Mouse (Mus musculus) MEL (cell line): ENCODE results near the gene Cd99l2. TPM values are rescaled to one million over a fixed set of nuclear protein-coding genes. Genes with fewer than 3 reads are reported as not detected.
A peak's percentile ranks its signal among the peaks of the same experiment; 100 is the strongest.
"Not testable (repeated sequence)": the region's sequence is repeated elsewhere in the genome, so short reads cannot be mapped to it uniquely, and the experiment has no call there.

Experiments
- DNase-seq: peaks from one replicate; pipeline ENCODE4 v3.0.0; 2011; ENCODE audit warnings: low read depth, low spot score
- H3K27ac ChIP-seq: 2 replicates; pipeline ENCODE4 v1.5.1; 2012; ENCODE audit warnings: low read depth, mild to moderate bottlenecking, control low read depth, low read length, moderate library complexity; ENCODE audit not compliant: control insufficient read depth
- H3K27me3 ChIP-seq, 2 experiments: fragments of 150-350 bp in 1 of 2; sonication (generic) in 1 of 2; 2 replicates each; pipeline ENCODE4 v1.6.1; 2012; ENCODE audit warnings: low read length in 2 of 2, mild to moderate bottlenecking in 2 of 2, improper control_type of control experiment in 1 of 2, moderate library complexity in 1 of 2; ENCODE audit not compliant: insufficient read depth in 2 of 2, control insufficient read depth in 1 of 2
- H3K36me3 ChIP-seq, 2 experiments: 2 replicates each; pipeline ENCODE4 v1.6.1; 2012 to 2014; ENCODE audit warnings: low read length in 2 of 2, improper control_type of control experiment in 1 of 2, inconsistent platforms in 1 of 2, mild to moderate bottlenecking in 1 of 2; ENCODE audit not compliant: insufficient read depth in 2 of 2, control insufficient read depth in 1 of 2
- H3K4me1 ChIP-seq, 2 experiments: fragments of 150-350 bp in 1 of 2; sonication (generic) in 1 of 2; 2 replicates each; pipeline ENCODE4 v1.6.1; 2012; ENCODE audit warnings: low read length in 2 of 2, improper control_type of control experiment in 1 of 2, mild to moderate bottlenecking in 1 of 2; ENCODE audit not compliant: insufficient read depth in 2 of 2, control insufficient read depth in 1 of 2
- H3K4me3 ChIP-seq, 2 experiments: fragments of 150-350 bp in 1 of 2; sonication (generic) in 1 of 2; 2 replicates each; pipeline ENCODE4 v1.5.1; 2012; ENCODE audit warnings: low read depth in 2 of 2, low read length in 2 of 2, mild to moderate bottlenecking in 2 of 2, moderate library complexity in 2 of 2, control low read depth in 1 of 2, improper control_type of control experiment in 1 of 2; ENCODE audit not compliant: control insufficient read depth in 1 of 2, insufficient read depth in 1 of 2
- H3K79me2 ChIP-seq: 2 replicates; pipeline ENCODE4 v1.6.1; 2012; ENCODE audit warnings: mild to moderate bottlenecking, low read length, moderate library complexity; ENCODE audit not compliant: control insufficient read depth, poor library complexity, insufficient read depth
- H3K9ac ChIP-seq: 2 replicates; pipeline ENCODE4 v1.6.1; 2012; ENCODE audit warnings: low read depth, mild to moderate bottlenecking, control low read depth, low read length, moderate library complexity; ENCODE audit not compliant: control insufficient read depth, poor library complexity, severe bottlenecking
- H3K9me3 ChIP-seq: fragments of 150-350 bp; sonication (generic); replicated peaks from 2 replicates; pipeline ENCODE4 v1.6.1; 2012; ENCODE audit warnings: mild to moderate bottlenecking, low read length, improper control_type of control experiment, moderate library complexity; ENCODE audit not compliant: insufficient read depth
- CHD1 ChIP-seq: IDR thresholded peaks from 2 replicates; pipeline ENCODE4 v1.6.1; 2012; ENCODE audit warnings: low read depth, mild to moderate bottlenecking, inconsistent platforms, low read length, improper control_type of control experiment
- E2F4 ChIP-seq: IDR thresholded peaks from 2 replicates; pipeline ENCODE4 v1.6.1; 2011; ENCODE audit warnings: low read depth, low read length, improper control_type of control experiment, borderline replicate concordance
- EP300 ChIP-seq, 2 experiments: IDR thresholded peaks; 2 replicates each; pipeline ENCODE4 v1.6.1; 2011; ENCODE audit warnings: improper control_type of control experiment in 2 of 2, low read length in 2 of 2, low read depth in 1 of 2, mild to moderate bottlenecking in 1 of 2
- ETS1 ChIP-seq: IDR thresholded peaks from 2 replicates; pipeline ENCODE4 v1.6.1; 2012; ENCODE audit warnings: low read depth, mild to moderate bottlenecking, inconsistent platforms, low read length, improper control_type of control experiment, moderate library complexity
- GATA1 ChIP-seq: IDR thresholded peaks from 2 replicates; pipeline ENCODE4 v1.6.1; 2011; ENCODE audit warnings: low read depth, low read length, improper control_type of control experiment
- MEF2A ChIP-seq: IDR thresholded peaks from 2 replicates; pipeline ENCODE4 v1.6.1; 2014; ENCODE audit warnings: low read depth, mild to moderate bottlenecking, inconsistent platforms, low read length, improper control_type of control experiment; ENCODE audit not compliant: poor library complexity, insufficient replicate concordance, severe bottlenecking; ENCODE audit errors: extremely low read depth
- POLR2AphosphoS2 ChIP-seq: IDR thresholded peaks from 2 replicates; pipeline ENCODE4 v1.6.1; 2011; ENCODE audit warnings: low read length, improper control_type of control experiment
- POLR2AphosphoS5 ChIP-seq: IDR thresholded peaks from 2 replicates; pipeline ENCODE4 v1.6.1; 2012; ENCODE audit warnings: low read depth, borderline replicate concordance, mild to moderate bottlenecking, inconsistent platforms, low read length, moderate library complexity, mixed read lengths
- TAL1 ChIP-seq: IDR thresholded peaks from 2 replicates; pipeline ENCODE4 v1.6.1; 2012; ENCODE audit warnings: mild to moderate bottlenecking, inconsistent platforms, low read length, moderate library complexity, mixed read lengths
- TCF12 ChIP-seq: IDR thresholded peaks from 2 replicates; pipeline ENCODE4 v1.6.1; 2014; ENCODE audit warnings: low read depth, mild to moderate bottlenecking, inconsistent platforms, low read length, improper control_type of control experiment, moderate library complexity
- USF1 ChIP-seq: IDR thresholded peaks from 2 replicates; pipeline ENCODE4 v1.6.1; 2014; ENCODE audit warnings: low read depth, mild to moderate bottlenecking, inconsistent platforms, low read length, improper control_type of control experiment, moderate library complexity
- polyA plus RNA-seq, 2 experiments: library from polyadenylated mRNA; stranded (reverse) in 1 of 2; unstranded in 1 of 2; fragments of >175 nt in 1 of 2; fragments of >200 nt in 1 of 2; gene quantifications; 2 replicates each; pipeline versions ENCODE4 v1.2.1 to v1.2.4; 2012; ENCODE audit warnings: low replicate concordance in 2 of 2, low read depth in 1 of 2; ENCODE audit not compliant: insufficient read length in 2 of 2, insufficient read depth in 1 of 2, missing spikeins in 1 of 2
- total RNA-seq: library from RNA; depleted of rRNA; stranded (reverse); fragments of 300-350 nt; gene quantifications from 2 replicates; pipeline ENCODE4 v1.2.3, GENCODE M21; 2012

Gene Cd99l2
- total and polyA plus RNA-seq, 3 experiments, result 7.9 to 12.0 TPM; not detected in 1

GRCm38 (mm10) chrX:71524310-71524709 lies 31.7 kb upstream of the Cd99l2 start:
- Histone ChIP-seq H3K79me2 (no peaks in the 10 kb centered on the region), H3K36me3 (peaks cover 0 to 32% of the 10 kb centered on the region in 2 experiments; a peak in 2 of 4 replicates), H3K9me3 (no peaks in the 10 kb centered on the region), H3K27ac (no peak overlapping the region), H3K9ac (no peak overlapping the region), H3K4me3 (0 out of 4 replicates have a peak overlapping the region, but pooled peaks of 1 of the 2 experiments have one; percentile 6), H3K27me3 (no peaks in the 10 kb centered on the region), H3K4me1 (peaks cover 10 to 23% of the 10 kb centered on the region in 2 experiments)
- TF ChIP-seq POLR2AphosphoS2, result no peak
- 0 out of 2 replicates have a peak, but pooled peaks have one; percentile 25 for TF ChIP-seq USF1
- no peak for TF ChIP-seq TAL1
- 0 out of 4 replicates have a peak, but pooled peaks of 1 of the 2 experiments have one; percentile 7 for TF ChIP-seq EP300 (IDR thresholded peaks at IDR 0.05; ENCODE audit: low read depth in 1 of 2, low read length in 2 of 2)
- TF ChIP-seq ETS1, result peak; percentile 47; the same call in 1 of the 2 replicates
- TF ChIP-seq CHD1, result no peak
- peak; percentile 67; the same call in 1 of the 2 replicates for TF ChIP-seq MEF2A
- TF ChIP-seq E2F4, result no peak
- DNase-seq, result peak; percentile 60

GRCm38 (mm10) chrX:71522889-71523288 lies 30.2 kb upstream of the Cd99l2 start:
- Histone ChIP-seq H3K79me2 (no peaks in the 10 kb centered on the region), H3K36me3 (peaks cover 0 to 35% of the 10 kb centered on the region in 2 experiments; a peak in 2 of 4 replicates)
- TF ChIP-seq POLR2AphosphoS5, result no peak
- TF ChIP-seq TCF12, result 0 out of 2 replicates have a peak, but pooled peaks have one; percentile 12
- TF ChIP-seq GATA1, result 0 out of 2 replicates have a peak, but pooled peaks have one; percentile 4
- TF ChIP-seq, all 39 proteins: peak for 2
- Histone ChIP-seq H3K9me3 (no peaks in the 10 kb centered on the region), H3K4me3 (no peak overlapping the region), H3K4me1 (peaks cover 10 to 21% of the 10 kb centered on the region in 2 experiments), H3K27ac (no peak overlapping the region), H3K9ac (no peak overlapping the region), H3K27me3 (no peaks in the 10 kb centered on the region)
- no peak for DNase-seq

- Histone ChIP-seq H3K9me3 (no peaks in the 10 kb centered on the region), H3K27ac (no peak overlapping the region; the same call in 1 of the 2 replicates), H3K9ac (no peak overlapping the region), H3K4me3 (no peak overlapping the region), H3K27me3 (no peaks in the 10 kb centered on the region), H3K79me2 (no peaks in the 10 kb centered on the region), H3K4me1 (peaks cover 2 to 9% of the 10 kb centered on the region in 2 experiments; a peak in 2 of 4 replicates)
- no peak for DNase-seq
- TF ChIP-seq EP300 (IDR thresholded peaks at IDR 0.05; ENCODE audit: low read depth in 1 of 2, low read length in 2 of 2) (peak in 1 of 2 experiments; percentile 59; a peak in 2 of 4 replicates), TCF12 (peak; percentile 43; the same call in 1 of the 2 replicates), ETS1 (no peak), GATA1 (peak; percentile 71)
- TF ChIP-seq, all 39 proteins: peak for 3
- peaks cover 0 to 17% of the 10 kb centered on the region in 2 experiments; a peak in 2 of 4 replicates for H3K36me3 ChIP-seq
Observed at GRCm38 (mm10) chrX:71519252-71519651, 26.6 kb upstream of the Cd99l2 start.

GRCm38 (mm10) chrX:71506591-71506990 lies 13.9 kb upstream of the Cd99l2 start:
- not testable (repeated sequence) for H3K79me2 ChIP-seq, H3K4me1 ChIP-seq, H3K9me3 ChIP-seq, H3K4me3 ChIP-seq, H3K9ac ChIP-seq, H3K27ac ChIP-seq, H3K27me3 ChIP-seq, H3K36me3 ChIP-seq
- peak; percentile 43 for DNase-seq
